Mouse (Mus musculus) splenic B cell, adult 2 months (primary cell): ENCODE results near the gene Kxd1.
A peak's percentile ranks its signal among the peaks of the same experiment; 100 is the strongest.

Experiments used
- DNase-seq: peaks from one replicate; pipeline ENCODE4 v3.0.0-alpha.2; 2011; ENCODE audit warnings: low read depth, low spot score
- H3K27me3 ChIP-seq: 2 replicates; pipeline ENCODE4 v1.6.1; 2012; ENCODE audit warnings: mild to moderate bottlenecking, low read length, moderate library complexity, mixed read lengths; ENCODE audit not compliant: control insufficient read depth, poor library complexity, insufficient read depth, severe bottlenecking
- H3K36me3 ChIP-seq: 2 replicates; pipeline ENCODE4 v1.6.1; 2012; ENCODE audit warnings: mild to moderate bottlenecking, low read length, moderate library complexity, mixed read lengths; ENCODE audit not compliant: control insufficient read depth, poor library complexity, insufficient read depth, severe bottlenecking

Gene Kxd1

DNA sequence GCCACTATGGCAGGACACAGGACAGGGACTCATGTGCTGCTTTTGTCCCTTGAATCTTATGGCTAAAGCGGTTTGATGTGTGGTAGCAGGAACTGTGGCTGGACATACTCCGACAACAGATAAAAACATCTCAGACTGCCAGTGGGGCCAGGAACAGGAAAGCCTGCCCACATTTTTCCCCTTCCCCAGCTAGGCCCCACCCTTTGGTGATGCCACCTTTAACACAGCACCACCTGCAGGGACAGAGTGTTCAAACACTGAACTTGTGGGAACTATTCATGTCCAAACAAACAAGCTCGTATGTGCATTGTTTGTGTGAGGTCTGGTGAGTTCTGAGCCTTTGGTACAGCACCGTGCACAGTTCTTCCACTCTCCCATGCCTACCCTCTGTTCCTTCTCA lies 30.6 kb upstream of the Kxd1 start:
- H3K36me3 ChIP-seq: no peaks in the 10 kb centered on the region
- peak; percentile 44 for DNase-seq

GRCm38 (mm10) chr8:70555079-70555747 lies 27.5 kb upstream of the Kxd1 start:
- H3K27me3 ChIP-seq: no peaks in the 10 kb centered on the region
- no peaks in the 10 kb centered on the region for H3K36me3 ChIP-seq
- no peak for DNase-seq

More for the DNA sequence above, 30.6 kb upstream of the Kxd1 start:
- no peaks in the 10 kb centered on the region for H3K27me3 ChIP-seq

- no peaks in the 10 kb centered on the region for H3K27me3 ChIP-seq
- no peaks in the 10 kb centered on the region for H3K36me3 ChIP-seq
- no peak for DNase-seq
Observed at GRCm38 (mm10) chr8:70553740-70554139, 26.0 kb upstream of the Kxd1 start.

- DNase-seq: no peak
- no peaks in the 10 kb centered on the region for H3K27me3 ChIP-seq
- H3K36me3 ChIP-seq: no peaks in the 10 kb centered on the region
Observed at GRCm38 (mm10) chr8:70552836-70553235, 25.1 kb upstream of the Kxd1 start.

DNA sequence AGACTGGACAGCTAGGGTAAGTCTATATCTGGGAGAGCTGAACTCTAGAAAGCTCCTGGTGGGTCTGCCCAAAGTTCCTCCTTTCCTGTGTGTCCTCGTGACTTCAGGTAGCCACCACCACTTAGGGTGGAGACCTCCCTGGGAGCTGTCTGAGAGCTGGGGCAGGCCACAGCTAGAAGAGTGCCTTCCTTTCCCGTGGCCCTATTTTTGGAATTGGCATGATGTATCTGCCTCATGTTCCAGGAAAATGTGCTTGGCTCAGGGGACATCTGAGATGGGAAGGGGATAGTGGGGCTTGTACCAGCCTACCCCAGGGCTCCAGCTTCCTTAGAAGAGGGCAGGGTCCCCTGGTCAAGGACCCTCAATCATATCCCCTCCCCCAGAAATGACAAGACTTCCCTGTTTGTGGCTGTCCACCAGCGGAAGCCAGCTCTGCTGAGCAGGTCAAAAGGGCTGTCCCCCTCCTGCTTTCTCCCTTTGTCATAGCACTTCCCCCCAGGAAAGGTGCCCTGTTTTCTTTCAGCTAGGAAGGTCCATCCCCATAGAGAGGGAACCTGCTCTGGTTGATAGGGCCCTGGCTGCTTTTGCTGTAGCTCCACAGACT lies 23.9 kb upstream of the Kxd1 start:
- no peak for DNase-seq

DNA sequence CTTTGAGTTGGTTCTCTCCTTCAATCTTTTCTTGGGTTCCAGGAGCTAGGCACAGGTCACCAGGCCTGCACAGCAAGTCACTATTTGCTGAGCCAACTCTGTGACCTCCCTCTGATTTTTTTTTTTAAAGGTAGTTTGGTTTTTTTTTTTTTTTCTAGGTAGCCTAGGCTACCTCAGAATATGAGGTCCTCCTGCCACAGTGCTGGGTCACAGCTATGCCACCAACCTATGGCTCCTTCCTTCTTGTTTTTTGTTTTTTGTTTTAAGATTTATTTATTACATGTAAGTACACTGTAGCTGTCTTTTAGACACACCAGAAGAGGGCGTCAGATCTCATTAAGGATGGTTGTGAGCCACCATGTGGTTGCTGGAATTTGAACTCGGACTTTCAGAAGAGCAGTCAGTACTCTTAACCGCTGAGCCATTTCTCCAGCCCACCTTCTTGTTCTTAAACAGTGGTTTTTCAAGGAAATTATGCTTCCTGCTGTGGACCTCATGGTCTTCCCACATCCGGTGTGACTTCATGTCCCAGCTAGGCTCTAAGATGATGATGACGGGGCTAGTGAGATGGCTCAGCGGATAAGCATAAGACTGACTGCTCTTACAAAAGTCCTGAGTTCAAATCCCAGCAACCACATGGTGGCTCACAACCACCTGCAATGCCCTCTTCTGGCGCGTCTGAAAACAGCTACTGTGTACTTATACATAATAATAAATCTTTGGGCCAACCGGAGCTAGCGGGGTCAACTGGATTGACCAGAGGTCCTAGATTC lies 21.8 kb upstream of the Kxd1 start:
- DNase-seq: no peak
- Histone ChIP-seq H3K36me3 (no peaks in the 10 kb centered on the region), H3K27me3 (no peaks in the 10 kb centered on the region)

More for the DNA sequence above, 23.9 kb upstream of the Kxd1 start:
- H3K36me3 ChIP-seq: no peaks in the 10 kb centered on the region
- no peaks in the 10 kb centered on the region for H3K27me3 ChIP-seq

- Histone ChIP-seq H3K36me3 (no peaks in the 10 kb centered on the region; the same call in 1 of the 2 replicates), H3K27me3 (no peaks in the 10 kb centered on the region)
- DNase-seq: no peak
Observed at GRCm38 (mm10) chr8:70547762-70548161, 20.0 kb upstream of the Kxd1 start.

- H3K36me3 ChIP-seq: no peaks in the 10 kb centered on the region; the same call in 1 of the 2 replicates
- no peaks in the 10 kb centered on the region for H3K27me3 ChIP-seq
- no peak for DNase-seq
Observed at GRCm38 (mm10) chr8:70546412-70546811, 18.7 kb upstream of the Kxd1 start.

DNA sequence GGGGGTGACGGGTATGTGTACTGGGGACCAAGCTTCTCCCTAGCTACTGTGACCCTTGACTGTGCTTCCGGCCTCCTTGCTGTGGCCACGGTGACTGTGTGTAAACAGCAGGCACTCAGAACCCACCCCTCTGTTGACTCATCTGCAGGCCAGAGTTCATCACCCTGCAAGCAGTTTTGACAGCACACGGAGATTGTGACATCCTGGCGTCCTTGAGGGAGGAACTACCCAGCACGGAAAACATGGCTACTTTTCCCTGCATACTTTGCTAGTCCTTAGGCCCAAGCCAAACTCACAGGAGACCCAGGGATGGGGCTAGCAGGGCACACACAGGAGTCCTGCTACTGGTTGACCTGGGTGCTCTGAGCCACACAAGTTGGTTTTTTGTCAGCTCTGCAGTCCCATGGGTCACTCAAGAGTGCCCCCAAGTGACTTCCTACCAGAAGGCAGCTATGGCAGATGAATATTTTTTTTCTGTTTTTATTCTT lies 16.5 kb upstream of the Kxd1 start:
- peak; percentile 57 for DNase-seq
- no peaks in the 10 kb centered on the region; the same call in 1 of the 2 replicates for H3K36me3 ChIP-seq
- no peaks in the 10 kb centered on the region for H3K27me3 ChIP-seq

DNA sequence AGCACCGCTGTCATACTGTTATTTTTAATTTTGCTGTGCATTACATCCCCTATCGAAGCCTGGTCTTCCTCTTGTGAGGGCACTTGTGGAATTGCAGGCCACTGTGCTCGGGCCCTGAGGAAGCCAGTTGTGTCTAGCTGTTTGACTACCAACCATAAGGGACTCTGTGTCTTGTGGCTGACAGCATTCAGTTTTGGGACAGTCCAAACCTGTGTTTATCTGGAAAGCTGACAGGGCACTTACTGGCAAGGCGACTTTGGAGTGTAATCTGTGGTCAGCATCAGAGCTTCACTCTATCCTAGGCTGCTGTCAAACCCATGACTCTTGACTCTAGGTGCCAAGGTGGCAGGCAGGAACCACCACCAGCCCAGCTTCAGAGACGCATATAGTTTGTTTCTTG lies 13.3 kb upstream of the Kxd1 start:
- Histone ChIP-seq H3K36me3 (no peaks in the 10 kb centered on the region; the same call in 1 of the 2 replicates), H3K27me3 (no peaks in the 10 kb centered on the region)
- no peak for DNase-seq

GRCm38 (mm10) chr8:70540507-70541071 lies 12.8 kb upstream of the Kxd1 start:
- Histone ChIP-seq H3K36me3 (no peaks in the 10 kb centered on the region; the same call in 1 of the 2 replicates), H3K27me3 (no peaks in the 10 kb centered on the region)
- DNase-seq: no peak

- Histone ChIP-seq H3K36me3 (no peaks in the 10 kb centered on the region; the same call in 1 of the 2 replicates), H3K27me3 (no peaks in the 10 kb centered on the region)
- DNase-seq: no peak
Observed at GRCm38 (mm10) chr8:70540013-70540506, 12.3 kb upstream of the Kxd1 start.

- Histone ChIP-seq H3K36me3 (peaks cover 2% of the 10 kb centered on the region), H3K27me3 (no peaks in the 10 kb centered on the region)
- DNase-seq: peak; percentile 99
Observed at GRCm38 (mm10) chr8:70539077-70539813, 11.5 kb upstream of the Kxd1 start, which contains the start of gene Ell. Gene Ell, plus strand, starts transcription at chr8:70539457.

- Histone ChIP-seq H3K27me3 (no peaks in the 10 kb centered on the region), H3K36me3 (peaks cover 3% of the 10 kb centered on the region)
- DNase-seq: peak; percentile 99
Observed at GRCm38 (mm10) chr8:70538633-70539076, 10.9 kb upstream of the Kxd1 start.
